Mouse (Mus musculus): Measurements from ENCODE around the gene Insig1.

GRCm38 (mm10) chr5:28047961-28048360, 23.2 kb upstream of the Insig1 start:
- no peak for TF ChIP-seq POLR2A (IDR thresholded peaks at IDR 0.05; ENCODE audit: insufficient read depth, low read depth, low read length)
- TF ChIP-seq CTCF (IDR thresholded peaks at IDR 0.05; ENCODE audit: insufficient read depth, low read depth, low read length), result no peak
